Mouse (Mus musculus): ENCODE data around the gene Ptch2.

Ptch2 gene

DNA sequence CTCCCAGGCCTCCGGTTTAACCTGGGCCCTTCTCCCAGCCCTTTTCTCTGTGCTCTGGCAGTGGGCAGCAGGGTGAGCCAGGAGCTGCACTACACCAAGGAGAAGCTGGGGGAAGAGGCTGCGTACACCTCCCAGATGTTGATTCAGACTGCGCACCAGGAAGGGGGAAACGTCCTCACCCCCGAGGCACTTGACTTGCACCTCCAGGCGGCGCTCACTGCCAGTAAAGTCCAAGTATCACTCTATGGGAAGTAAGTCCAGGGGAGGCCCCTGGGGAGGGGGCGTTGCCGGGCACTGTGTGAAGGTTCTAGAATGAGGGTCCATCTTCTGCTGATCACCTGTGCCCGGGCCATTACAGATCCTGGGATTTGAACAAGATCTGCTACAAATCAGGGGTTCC is 8.8 kb downstream of the Ptch2 start:
- DNase-seq (ENCODE audit: low spot score in 2 of 2) = no peak

- DNase-seq (ENCODE audit: low spot score in 2 of 2) = no peak
Measured at GRCm38 (mm10) chr4:117105127-117105526, 9.3 kb downstream of the Ptch2 start.

DNA sequence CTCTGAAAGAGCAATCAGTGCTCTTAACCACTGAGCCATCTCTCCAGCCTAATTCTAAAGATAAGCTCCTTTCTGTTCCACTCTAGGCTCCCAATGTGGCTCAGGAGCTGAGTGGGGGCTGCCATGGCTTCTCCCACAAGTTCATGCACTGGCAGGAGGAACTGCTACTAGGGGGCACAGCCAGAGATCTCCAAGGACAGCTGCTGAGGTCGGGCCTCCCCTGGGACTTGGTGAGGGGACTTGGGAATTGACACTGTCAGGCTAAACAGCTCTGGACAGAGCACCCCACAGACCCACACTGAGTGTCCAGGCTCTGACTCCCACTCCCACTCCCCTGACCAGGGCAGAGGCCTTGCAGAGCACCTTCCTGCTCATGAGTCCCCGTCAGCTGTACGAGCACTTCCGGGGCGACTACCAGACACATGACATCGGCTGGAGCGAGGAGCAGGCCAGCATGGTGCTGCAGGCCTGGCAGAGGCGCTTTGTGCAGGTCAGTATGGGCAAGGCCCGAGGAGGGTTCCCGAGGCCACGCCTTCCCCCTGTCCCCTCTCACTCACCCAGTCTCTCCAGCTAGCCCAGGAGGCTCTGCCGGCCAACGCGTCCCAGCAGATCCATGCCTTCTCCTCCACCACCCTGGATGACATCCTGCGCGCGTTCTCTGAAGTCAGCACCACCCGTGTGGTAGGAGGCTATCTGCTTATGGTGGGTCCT is 12.1 kb downstream of the Ptch2 start:
- no peak for DNase-seq (ENCODE audit: low spot score in 2 of 2)

GRCm38 (mm10) chr4:117108524-117108849 is 12.6 kb downstream of the Ptch2 start:
- no peak for DNase-seq (ENCODE audit: low spot score in 2 of 2)

DNA sequence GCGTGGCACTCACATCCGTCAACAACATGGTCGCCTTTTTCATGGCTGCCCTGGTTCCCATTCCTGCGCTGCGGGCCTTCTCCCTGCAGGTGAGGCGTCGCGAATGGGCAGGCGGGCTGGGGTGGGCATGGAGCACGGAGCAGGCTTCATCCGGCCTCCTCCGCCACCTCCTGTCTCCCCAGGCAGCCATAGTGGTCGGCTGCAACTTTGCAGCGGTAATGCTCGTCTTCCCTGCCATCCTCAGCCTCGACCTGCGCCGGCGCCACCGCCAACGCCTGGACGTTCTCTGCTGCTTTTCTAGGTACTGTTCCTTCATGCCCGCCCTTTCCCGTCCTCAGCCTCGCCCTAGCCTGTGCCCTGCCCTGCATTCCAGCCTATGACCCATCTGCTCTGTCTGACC is 13.5 kb downstream of the Ptch2 start:
- no peak for DNase-seq (ENCODE audit: low spot score in 2 of 2)

GRCm38 (mm10) chr4:117110249-117110648 is 14.4 kb downstream of the Ptch2 start:
- DNase-seq (ENCODE audit: low spot score in 2 of 2) = no peak

DNA sequence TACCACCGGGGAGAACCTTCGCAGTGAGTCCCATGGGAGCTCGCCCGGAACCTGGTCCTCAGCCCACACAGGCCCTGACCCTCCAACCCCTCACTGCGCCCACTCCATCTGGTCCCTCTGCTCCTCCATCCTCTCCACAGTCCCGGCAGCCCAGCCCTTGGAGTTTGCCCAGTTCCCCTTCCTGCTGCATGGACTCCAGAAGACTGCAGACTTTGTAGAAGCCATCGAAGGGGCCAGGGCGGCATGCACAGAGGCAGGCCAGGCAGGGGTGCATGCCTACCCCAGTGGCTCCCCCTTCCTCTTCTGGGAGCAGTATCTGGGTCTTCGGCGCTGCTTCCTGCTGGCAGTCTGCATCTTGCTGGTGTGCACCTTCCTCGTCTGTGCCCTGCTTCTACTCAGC is 15.1 kb downstream of the Ptch2 start:
- DNase-seq (ENCODE audit: low spot score in 2 of 2) = no peak

- no peak for DNase-seq (ENCODE audit: low spot score in 2 of 2)
Measured at GRCm38 (mm10) chr4:117113237-117113636, 17.4 kb downstream of the Ptch2 start.

GRCm38 (mm10) chr4:117115592-117115991 is 19.7 kb downstream of the Ptch2 start:
- no peak for DNase-seq (ENCODE audit: low spot score in 2 of 2)

GRCm38 (mm10) chr4:117117931-117118330 is 22.1 kb downstream of the Ptch2 start:
- DNase-seq (ENCODE audit: low spot score in 2 of 2) = no peak

GRCm38 (mm10) chr4:117119636-117120035 is 23.8 kb downstream of the Ptch2 start:
- DNase-seq (ENCODE audit: low spot score in 2 of 2) = no peak

GRCm38 (mm10) chr4:117120052-117120444 is 24.2 kb downstream of the Ptch2 start:
- DNase-seq (ENCODE audit: low spot score in 2 of 2) = no peak

- DNase-seq (ENCODE audit: low spot score in 2 of 2) = peak; percentile 81 to 96
Measured at GRCm38 (mm10) chr4:117120445-117121414, 24.9 kb downstream of the Ptch2 start.

DNA sequence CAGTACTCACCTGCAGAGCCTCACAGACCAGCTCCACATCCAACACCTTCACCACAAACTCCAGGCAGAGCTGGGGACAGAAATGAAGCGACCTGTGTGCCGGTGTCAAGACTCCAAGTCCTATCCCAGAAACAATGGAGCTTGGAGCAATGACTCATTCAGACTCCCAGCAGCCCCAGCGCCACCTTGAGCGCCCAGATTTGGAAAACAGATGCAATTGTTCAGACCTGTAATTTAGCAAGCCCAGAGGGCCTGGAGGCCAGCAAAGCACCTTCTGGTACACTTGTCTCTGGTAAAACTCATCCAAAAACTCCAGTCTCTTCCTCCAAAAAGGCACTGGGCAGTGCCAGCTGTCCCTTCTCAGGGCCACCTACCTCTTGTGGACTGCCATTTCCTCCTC is 26.3 kb downstream of the Ptch2 start:
- no peak for DNase-seq (ENCODE audit: low spot score in 2 of 2)

DNA sequence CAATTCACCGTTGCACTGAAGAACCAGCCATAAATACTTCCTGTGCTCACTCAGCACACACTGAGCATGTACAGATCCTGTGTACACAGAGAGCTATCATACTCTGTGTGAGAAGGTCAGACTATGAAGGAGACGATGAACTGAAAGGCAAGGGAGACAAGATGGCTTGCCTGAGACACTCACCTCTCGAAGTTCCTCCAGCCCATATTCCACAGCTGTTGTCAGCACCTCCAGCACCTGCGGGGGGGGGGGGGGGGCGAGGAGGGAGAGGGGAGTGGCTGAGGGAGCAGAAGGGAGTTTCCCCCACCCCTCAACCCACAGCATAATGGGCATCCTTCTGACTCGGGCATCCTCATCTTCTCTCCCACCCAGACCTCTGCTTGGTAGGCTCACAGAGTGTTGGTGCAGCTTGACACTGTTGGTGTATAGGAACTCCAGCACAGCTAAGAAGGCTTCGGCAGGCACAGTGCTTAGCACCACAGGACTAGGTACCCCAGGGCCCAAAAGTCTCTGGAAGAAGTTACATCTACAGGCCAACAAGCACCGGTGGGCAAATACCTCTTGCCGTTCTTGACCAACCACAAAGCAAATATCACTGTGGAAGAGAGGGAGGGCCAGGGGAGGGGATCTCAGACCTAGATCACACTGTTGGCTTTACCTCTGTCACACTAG is 27.8 kb downstream of the Ptch2 start:
- DNase-seq (ENCODE audit: low spot score in 2 of 2) = no peak

GRCm38 (mm10) chr4:117124218-117124517 is 28.3 kb downstream of the Ptch2 start:
- no peak for DNase-seq (ENCODE audit: low spot score in 2 of 2)

DNA sequence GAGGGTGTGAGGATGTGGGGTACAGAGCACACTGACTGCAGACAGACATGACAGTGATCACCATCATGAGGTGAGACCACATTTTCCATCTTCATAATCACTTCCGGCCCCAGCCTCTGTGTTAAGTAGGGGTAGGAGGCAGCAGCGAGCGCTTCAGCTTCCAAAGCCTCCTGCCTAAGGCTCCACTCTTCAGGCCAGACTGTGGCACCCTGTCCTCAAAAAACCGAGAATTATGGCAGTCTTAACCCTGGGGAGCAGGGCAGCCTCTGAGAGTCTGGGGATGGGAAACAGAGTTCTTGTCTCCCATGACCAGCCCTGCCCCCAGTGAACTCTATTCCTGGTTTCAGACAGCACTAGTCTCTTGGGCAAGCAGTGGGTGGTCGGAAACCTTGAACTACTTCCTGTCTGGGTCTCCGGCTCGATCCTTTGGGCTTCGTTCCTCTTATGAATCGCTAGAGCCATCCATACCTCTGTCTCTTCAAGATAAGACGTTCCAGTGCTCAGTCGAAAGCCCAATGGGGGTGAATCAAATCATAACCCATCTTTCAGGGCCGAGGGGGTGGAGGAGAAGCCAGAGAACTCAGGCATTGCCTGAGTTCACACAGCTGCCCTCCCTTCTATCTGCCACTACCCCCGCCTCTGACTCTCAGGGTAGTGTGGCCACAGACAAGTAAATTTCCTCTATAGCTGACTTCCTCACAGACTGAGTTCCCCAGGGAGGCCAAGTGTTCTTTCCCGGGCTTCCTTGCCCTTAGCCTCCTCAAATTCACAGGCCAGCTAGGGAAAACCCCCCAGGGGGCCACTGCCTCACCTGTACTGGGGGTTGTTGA is 28.9 kb downstream of the Ptch2 start:
- DNase-seq (ENCODE audit: low spot score in 2 of 2) = no peak

DNA sequence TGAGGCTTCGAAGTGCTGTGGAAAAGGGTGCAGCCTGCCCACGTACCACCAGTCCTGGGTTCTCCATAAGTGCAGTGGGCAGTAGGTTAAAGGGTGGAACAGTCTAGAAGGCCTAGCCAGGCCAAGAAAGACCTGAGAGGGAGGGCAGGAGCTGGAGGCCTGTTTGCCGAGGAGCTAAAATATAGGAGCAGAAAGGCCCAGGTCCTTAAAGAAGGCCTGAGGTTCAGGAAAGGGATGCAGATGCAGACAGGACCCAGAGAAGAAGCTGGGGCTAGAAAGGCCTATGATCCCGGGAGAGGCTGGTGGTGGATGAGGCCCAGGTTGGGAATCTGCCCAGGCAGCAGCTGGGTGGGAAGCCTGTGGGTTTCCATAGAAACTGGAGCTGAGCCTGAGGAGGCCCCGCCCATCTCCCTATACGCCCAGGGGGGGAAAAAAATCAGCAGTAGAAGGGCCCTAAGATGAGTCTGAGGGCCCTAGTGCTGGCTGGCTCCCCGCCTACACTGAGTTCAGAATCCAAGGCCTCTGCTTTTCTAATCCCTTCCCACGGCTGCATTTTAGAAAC is 29.6 kb downstream of the Ptch2 start, which contains the start of gene Btbd19:
Btbd19 (minus strand) TSS at position 378 of the 562 bp plus-strand sequence.
- DNase-seq (ENCODE audit: low spot score in 2 of 2) = peak in 1 of 2 experiments; percentile 77

- DNase-seq (ENCODE audit: low spot score in 2 of 2) = peak; percentile 64 to 86
Measured at GRCm38 (mm10) chr4:117125910-117126674, 30.2 kb downstream of the Ptch2 start.

GRCm38 (mm10) chr4:117126675-117127290 is 30.9 kb downstream of the Ptch2 start, which contains the start of gene Tctex1d4:
Tctex1d4 (plus strand) TSS chr4:117126794.
- peak in 1 of 2 experiments; percentile 70 for DNase-seq (ENCODE audit: low spot score in 2 of 2)
